Mouse (Mus musculus) embryonic facial prominence, embryonic 11.5 days (tissue): ENCODE results near the gene Exosc10. TPM values are rescaled to one million over a fixed set of nuclear protein-coding genes. Genes with fewer than 3 reads are reported as not detected.

ENCODE experiments used
- ATAC-seq: fragments of 200-750 bp; cut with Nextera tagmentation; replicated peaks from 2 replicates; pipeline ENCODE4 v1.8.0; 2017; ENCODE audit warnings: low read depth; ENCODE audit not compliant: insufficient number of reproducible peaks, low FRiP score, low TSS enrichment
- DNase-seq: peaks from one replicate; pipeline ENCODE4 v3.0.0-alpha.2; 2015; ENCODE audit warnings: low spot score
- H3K27ac ChIP-seq: fragments of 300-500 bp; sonication (generic); replicated peaks from 2 replicates; pipeline ENCODE4 v1.5.1; 2014; ENCODE audit warnings: mild to moderate bottlenecking, low read depth, low read length, control low read depth
- H3K27me3 ChIP-seq: fragments of 300-500 bp; sonication (generic); 2 replicates; pipeline ENCODE4 v1.6.1; 2014; ENCODE audit warnings: mild to moderate bottlenecking, low read length, moderate library complexity, mixed read lengths; ENCODE audit not compliant: control insufficient read depth, insufficient read depth
- H3K36me3 ChIP-seq: fragments of 300-500 bp; sonication (generic); replicated peaks from 2 replicates; pipeline ENCODE4 v1.6.1; 2014; ENCODE audit warnings: low read depth, mild to moderate bottlenecking, low read length, moderate library complexity, mixed read lengths; ENCODE audit not compliant: control insufficient read depth, insufficient read depth
- H3K4me1 ChIP-seq: fragments of 300-500 bp; sonication (generic); 2 replicates; pipeline ENCODE4 v1.6.1; 2014; ENCODE audit warnings: low read length, mixed read lengths; ENCODE audit not compliant: control insufficient read depth, insufficient read depth
- H3K4me2 ChIP-seq: fragments of 300-500 bp; sonication (generic); 2 replicates; pipeline ENCODE4 v1.6.1; 2014; ENCODE audit warnings: low read depth, mild to moderate bottlenecking, control low read depth, low read length, moderate library complexity
- H3K4me3 ChIP-seq: fragments of 300-500 bp; sonication (generic); 2 replicates; pipeline ENCODE4 v1.5.1; 2014; ENCODE audit warnings: low read depth, low read length, control low read depth
- H3K9ac ChIP-seq: fragments of 300-500 bp; sonication (generic); replicated peaks from 2 replicates; pipeline ENCODE4 v1.6.1; 2014; ENCODE audit warnings: mild to moderate bottlenecking, control low read depth, low read length
- H3K9me3 ChIP-seq: fragments of 300-500 bp; sonication (generic); replicated peaks from 2 replicates; pipeline ENCODE4 v1.6.1; 2016; ENCODE audit warnings: mild to moderate bottlenecking, low read length, inconsistent platforms, mixed read lengths; ENCODE audit not compliant: control insufficient read depth
- WGBS: fragments of 180-500 bp; shearing (Covaris S2); extraction: QIAGEN DNeasy Blood & Tissue Kit; methylation state at CpG from one replicate; pipeline ENCODE4 v1.1.7; 2014; 5-methylcytosine and 5-hydroxymethylcytosine counted together
- polyA plus RNA-seq: library from polyadenylated mRNA; unstranded; fragments of >200 nt; fragmentation: Nextera tagmentation; extraction: Ambion mirVana; gene quantifications from 2 replicates; pipeline ENCODE4 v1.2.1, GENCODE M21; 2014

Exosc10 gene
- polyA plus RNA-seq, 1 experiment from 2014 or later = 114 TPM

DNA sequence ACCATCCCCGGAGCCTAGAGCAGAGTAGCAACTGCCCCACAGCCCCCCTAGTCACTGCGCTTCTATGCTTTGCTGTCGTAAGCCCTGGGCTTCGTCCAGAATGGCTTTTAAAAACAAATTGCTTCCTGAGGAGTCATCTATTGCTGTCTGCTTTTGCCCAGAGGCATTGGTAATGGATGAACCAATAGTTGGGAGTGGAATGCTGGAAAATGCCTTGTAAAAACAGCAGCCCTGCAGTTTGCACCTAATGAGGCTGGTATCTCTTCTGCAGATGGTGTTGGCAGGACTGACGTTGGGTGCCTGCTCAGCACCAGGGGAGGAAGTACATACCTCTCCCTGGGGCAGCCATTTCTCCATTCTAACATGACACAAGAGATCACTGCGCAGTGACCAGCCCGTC is 34.7 kb upstream of the Exosc10 start:
- Histone ChIP-seq H3K4me3 (no peak overlapping the region), H3K9ac (no peak overlapping the region), H3K4me2 (no peak overlapping the region), H3K9me3 (no peaks in the 10 kb centered on the region), H3K27me3 (no peaks in the 10 kb centered on the region), H3K4me1 (no peaks in the 10 kb centered on the region), H3K27ac (no peak overlapping the region), H3K36me3 (peaks cover 4% of the 10 kb centered on the region)
- DNase-seq = no peak
- 79% methylated on average over 7 of the region's 7 CpGs for WGBS
- no peak for ATAC-seq

- 88% methylated on average over 10 of the region's 10 CpGs for WGBS
- no peak for DNase-seq
- H3K4me3 ChIP-seq = no peak overlapping the region
- H3K27ac ChIP-seq = no peak overlapping the region
- no peaks in the 10 kb centered on the region for H3K9me3 ChIP-seq
- H3K36me3 ChIP-seq = peaks cover 4% of the 10 kb centered on the region
- H3K9ac ChIP-seq = no peak overlapping the region
- ATAC-seq = no peak
- H3K4me1 ChIP-seq = no peaks in the 10 kb centered on the region
- no peak overlapping the region for H3K4me2 ChIP-seq
- H3K27me3 ChIP-seq = no peaks in the 10 kb centered on the region
Measured at GRCm38 (mm10) chr4:148527158-148527910, 30.9 kb upstream of the Exosc10 start.

DNA sequence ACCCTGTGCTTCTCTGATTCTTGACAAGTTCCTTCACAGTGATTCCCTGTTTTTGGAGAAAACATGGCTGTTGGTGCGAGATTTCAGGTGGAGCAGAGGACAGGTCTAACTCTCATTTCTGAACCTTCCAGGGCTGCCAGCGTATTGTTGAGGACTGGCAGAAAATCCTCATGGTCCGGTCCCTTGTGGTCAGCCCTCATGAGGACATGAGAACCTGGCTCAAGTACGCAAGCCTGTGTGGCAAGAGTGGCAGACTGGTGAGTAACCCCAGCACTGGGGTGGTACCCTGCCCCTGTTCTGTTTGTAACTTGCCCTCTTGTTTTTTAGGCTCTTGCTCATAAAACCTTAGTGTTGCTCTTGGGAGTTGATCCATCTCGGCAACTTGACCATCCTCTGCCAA is 27.9 kb upstream of the Exosc10 start:
- Histone ChIP-seq H3K4me3 (no peak overlapping the region), H3K9me3 (no peaks in the 10 kb centered on the region), H3K4me1 (no peaks in the 10 kb centered on the region), H3K4me2 (no peak overlapping the region), H3K9ac (no peak overlapping the region), H3K27ac (no peak overlapping the region), H3K27me3 (no peaks in the 10 kb centered on the region), H3K36me3 (peaks cover 8% of the 10 kb centered on the region; the same call in 1 of the 2 replicates)
- 92% methylated on average over 5 of the region's 5 CpGs for WGBS
- no peak for ATAC-seq
- no peak for DNase-seq

DNA sequence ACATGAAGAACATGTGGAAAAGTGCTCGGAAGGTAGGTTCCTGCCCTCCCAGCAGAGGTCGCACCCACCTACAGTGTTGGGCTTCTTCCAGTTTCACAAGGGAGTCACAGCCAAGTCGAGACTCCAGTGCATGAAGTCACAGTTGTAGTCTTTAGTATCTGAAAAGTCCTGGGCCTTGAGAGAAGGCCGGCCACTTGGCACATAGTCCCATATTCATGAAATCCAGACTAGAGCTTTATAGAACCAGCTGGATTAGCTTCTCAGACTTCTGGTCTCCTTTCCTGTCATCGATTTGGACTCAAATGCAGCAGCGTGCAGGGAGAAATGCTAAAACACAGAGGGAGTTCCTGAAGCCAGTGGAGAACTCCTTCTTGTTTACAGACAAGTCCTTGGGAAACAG is 27.5 kb upstream of the Exosc10 start:
- no peaks in the 10 kb centered on the region for H3K27me3 ChIP-seq
- H3K9ac ChIP-seq = no peak overlapping the region
- H3K27ac ChIP-seq = no peak overlapping the region
- H3K36me3 ChIP-seq = peaks cover 8% of the 10 kb centered on the region; the same call in 1 of the 2 replicates
- ATAC-seq = no peak
- H3K4me2 ChIP-seq = no peak overlapping the region
- no peak for DNase-seq
- 87% methylated on average over 6 of the region's 6 CpGs for WGBS
- no peak overlapping the region for H3K4me3 ChIP-seq
- H3K9me3 ChIP-seq = no peaks in the 10 kb centered on the region
- H3K4me1 ChIP-seq = no peaks in the 10 kb centered on the region

DNA sequence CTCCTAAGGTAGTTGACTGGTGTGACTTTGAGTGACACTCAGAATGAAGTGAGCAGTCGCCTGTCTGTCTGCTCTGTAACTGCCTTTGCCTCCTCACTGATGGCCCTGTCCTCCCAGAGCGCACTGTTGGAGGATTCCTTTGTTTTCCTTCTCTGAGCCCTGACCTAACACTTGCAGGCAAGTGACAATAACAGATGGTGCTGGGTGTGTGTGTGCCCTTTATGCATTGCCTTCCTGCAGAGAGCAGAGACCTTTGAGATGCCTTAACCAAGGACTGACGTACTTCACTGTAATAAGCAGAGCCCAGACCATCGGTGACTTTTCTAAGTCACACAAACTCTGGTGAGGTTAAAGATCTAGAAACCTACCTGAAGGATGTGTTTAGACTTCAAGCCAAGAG is 26.9 kb upstream of the Exosc10 start:
- DNase-seq (no peak), ATAC-seq (no peak)
- WGBS = 80% methylated on average over 4 of the region's 4 CpGs
- no peak overlapping the region for H3K9ac ChIP-seq
- H3K36me3 ChIP-seq = peaks cover 8% of the 10 kb centered on the region; the same call in 1 of the 2 replicates
- no peak overlapping the region for H3K4me2 ChIP-seq
- H3K27me3 ChIP-seq = no peaks in the 10 kb centered on the region
- no peak overlapping the region for H3K4me3 ChIP-seq
- H3K9me3 ChIP-seq = no peaks in the 10 kb centered on the region
- no peak overlapping the region for H3K27ac ChIP-seq
- H3K4me1 ChIP-seq = no peaks in the 10 kb centered on the region

GRCm38 (mm10) chr4:148532516-148532915 is 25.7 kb upstream of the Exosc10 start:
- 95% methylated on average over 3 of the region's 3 CpGs for WGBS
- no peak overlapping the region for H3K9ac ChIP-seq
- DNase-seq (no peak), ATAC-seq (no peak)
- no peaks in the 10 kb centered on the region for H3K4me1 ChIP-seq
- no peak overlapping the region for H3K4me2 ChIP-seq
- no peak overlapping the region for H3K4me3 ChIP-seq
- no peak overlapping the region for H3K27ac ChIP-seq
- H3K27me3 ChIP-seq = no peaks in the 10 kb centered on the region
- peaks cover 6% of the 10 kb centered on the region; the same call in 1 of the 2 replicates for H3K36me3 ChIP-seq
- no peaks in the 10 kb centered on the region for H3K9me3 ChIP-seq

DNA sequence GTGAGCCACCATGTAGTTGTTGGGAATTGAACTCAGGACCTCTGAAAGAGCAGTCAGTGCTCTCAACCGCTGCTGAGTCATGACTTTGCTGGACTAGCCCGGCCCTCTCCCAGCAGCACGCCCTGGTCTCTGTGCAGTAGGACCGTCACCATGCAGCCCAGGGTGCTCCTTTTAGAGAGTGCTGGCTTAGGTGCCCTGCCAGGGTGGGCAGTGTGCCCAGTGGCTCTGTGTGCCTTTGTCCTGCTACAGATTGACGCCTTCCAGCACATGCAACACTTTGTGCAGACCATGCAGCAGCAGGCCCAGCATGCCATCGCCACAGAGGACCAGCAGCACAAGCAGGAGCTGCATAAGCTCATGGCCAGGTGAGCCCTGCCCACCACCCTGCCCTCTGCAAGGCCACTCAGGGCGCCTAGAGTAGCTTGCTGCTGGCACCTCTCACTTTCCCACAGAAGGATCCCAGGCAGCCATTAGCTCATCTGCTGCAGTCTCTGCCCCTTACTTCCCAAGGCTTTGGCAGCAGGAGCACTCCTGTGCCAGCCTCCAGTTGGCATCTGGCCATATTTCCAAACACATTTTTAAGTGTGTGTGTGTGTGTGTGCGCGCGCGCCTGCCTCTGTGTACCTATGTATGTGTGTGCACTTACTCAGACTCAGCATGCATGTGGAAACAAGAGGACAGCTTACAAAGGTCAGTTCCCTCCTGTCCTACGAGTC is 24.5 kb upstream of the Exosc10 start:
- Histone ChIP-seq H3K27me3 (no peaks in the 10 kb centered on the region), H3K36me3 (peaks cover 10% of the 10 kb centered on the region), H3K27ac (no peak overlapping the region), H3K9me3 (no peaks in the 10 kb centered on the region), H3K9ac (no peak overlapping the region), H3K4me3 (no peak overlapping the region), H3K4me1 (no peaks in the 10 kb centered on the region), H3K4me2 (no peak overlapping the region)
- no peak for ATAC-seq
- WGBS = 89% methylated on average over 12 of the region's 12 CpGs
- no peak for DNase-seq

DNA sequence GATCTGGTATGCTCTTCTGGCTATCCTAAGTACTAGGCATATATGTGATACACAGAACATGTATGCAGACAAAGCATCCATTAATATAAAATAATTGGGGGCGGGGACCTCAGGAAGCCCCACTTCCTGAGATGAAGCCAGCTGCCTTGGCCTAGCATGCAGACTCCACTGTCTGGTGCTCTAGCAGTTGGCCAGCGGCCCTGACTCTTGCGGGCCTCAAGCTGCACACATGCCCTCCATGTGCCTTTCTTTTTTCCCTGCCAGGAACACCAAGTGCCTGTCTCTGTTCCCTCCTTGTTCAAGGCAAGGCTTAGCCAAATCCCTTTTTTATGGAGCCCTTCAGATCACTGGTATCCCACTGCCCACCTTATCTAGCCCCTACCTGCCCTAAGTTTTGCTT is 22.4 kb upstream of the Exosc10 start:
- H3K4me3 ChIP-seq = no peak overlapping the region
- H3K9ac ChIP-seq = no peak overlapping the region
- DNase-seq (no peak), ATAC-seq (no peak)
- no peaks in the 10 kb centered on the region for H3K4me1 ChIP-seq
- H3K4me2 ChIP-seq = no peak overlapping the region
- H3K36me3 ChIP-seq = peaks cover 12% of the 10 kb centered on the region
- WGBS = 90% methylated on average over 3 of the region's 3 CpGs
- no peak overlapping the region for H3K27ac ChIP-seq
- no peaks in the 10 kb centered on the region for H3K27me3 ChIP-seq
- no peaks in the 10 kb centered on the region for H3K9me3 ChIP-seq
